Mouse (Mus musculus) CH12.LX (cell line): ENCODE measurements at regions not wholly inside any gene's neighbourhood (a gene's known extent, or its start where the extent isn't known, plus 50 kb on each side); places are given as distances from the start of the nearest gene placed in this dataset.

Experiments
- DNase-seq: peaks from one replicate; pipeline ENCODE4 v3.0.0-alpha.2; 2013; ENCODE audit errors: extremely low read depth
- H3K27ac ChIP-seq: 2 replicates; pipeline ENCODE4 v1.5.1; 2012; ENCODE audit warnings: low read depth, mild to moderate bottlenecking, control low read depth, moderate library complexity; ENCODE audit not compliant: insufficient read depth
- H3K27me3 ChIP-seq: replicated peaks from 2 replicates; pipeline ENCODE3; 2012; ENCODE audit warnings: inconsistent platforms
- H3K36me3 ChIP-seq, 2 experiments: replicated peaks in 1 of 2; 2 replicates each; pipeline versions ENCODE3 to v1.6.1; 2012; ENCODE audit warnings: inconsistent platforms in 1 of 2, low read length in 1 of 2, mild to moderate bottlenecking in 1 of 2, mixed read lengths in 1 of 2, moderate library complexity in 1 of 2; ENCODE audit not compliant: control insufficient read depth in 1 of 2, insufficient read depth in 1 of 2
- H3K4me1 ChIP-seq, 2 experiments: 2 replicates each; pipeline ENCODE4 v1.6.1; 2012; ENCODE audit warnings: inconsistent platforms in 1 of 2, moderate library complexity in 1 of 2; ENCODE audit not compliant: insufficient read depth in 2 of 2, control insufficient read depth in 1 of 2
- H3K4me2 ChIP-seq: 2 replicates; pipeline ENCODE4 v1.6.1; 2012; ENCODE audit warnings: low read depth, mild to moderate bottlenecking, control low read depth; ENCODE audit not compliant: poor library complexity, insufficient read depth, severe bottlenecking
- H3K4me3 ChIP-seq, 3 experiments: fragments of 150-350 bp in 1 of 3; sonication (generic) in 1 of 3; replicated peaks in 1 of 3; 2 replicates each; pipeline versions ENCODE3 to v1.5.1; 2011 to 2012; ENCODE audit warnings: low read depth in 2 of 3, low read length in 2 of 3, mild to moderate bottlenecking in 2 of 3, moderate library complexity in 2 of 3, control low read depth in 1 of 3, improper control_type of control experiment in 1 of 3, inconsistent platforms in 1 of 3, mixed read lengths in 1 of 3; ENCODE audit not compliant: poor library complexity in 1 of 3
- H3K79me2 ChIP-seq: replicated peaks from 2 replicates; pipeline ENCODE4 v1.6.1; 2012; ENCODE audit warnings: mild to moderate bottlenecking, moderate library complexity; ENCODE audit not compliant: control insufficient read depth, poor library complexity, insufficient read depth, severe bottlenecking; ENCODE audit errors: extremely low read depth
- H3K9ac ChIP-seq: 2 replicates; pipeline ENCODE4 v1.6.1; 2012; ENCODE audit warnings: low read depth, mild to moderate bottlenecking, control low read depth, moderate library complexity; ENCODE audit not compliant: insufficient read depth
- H3K9me3 ChIP-seq: replicated peaks from 2 replicates; pipeline ENCODE3; 2012; ENCODE audit warnings: low read length, inconsistent platforms, mixed read lengths
- BHLHE40 ChIP-seq: IDR thresholded peaks from 2 replicates; pipeline ENCODE4 v1.6.1; 2011; ENCODE audit warnings: mild to moderate bottlenecking, low read depth, low read length, improper control_type of control experiment
- ELF1 ChIP-seq: IDR thresholded peaks from 2 replicates; pipeline ENCODE4 v1.6.1; 2014; ENCODE audit warnings: low read depth, mild to moderate bottlenecking, inconsistent platforms, low read length, improper control_type of control experiment
- GABPA ChIP-seq: IDR thresholded peaks from 2 replicates; pipeline ENCODE4 v1.6.1; 2012; ENCODE audit warnings: low read depth, low read length, improper control_type of control experiment, inconsistent platforms; ENCODE audit not compliant: insufficient replicate concordance
- IRF4 ChIP-seq: IDR thresholded peaks from 2 replicates; pipeline ENCODE4 v1.6.1; 2014; ENCODE audit warnings: low read depth, mild to moderate bottlenecking, inconsistent platforms, low read length, improper control_type of control experiment
- JUN ChIP-seq: IDR thresholded peaks from 2 replicates; pipeline ENCODE4 v1.6.1; 2011; ENCODE audit warnings: low read depth, mild to moderate bottlenecking, low read length, improper control_type of control experiment, moderate library complexity; ENCODE audit not compliant: insufficient read depth
- JUND ChIP-seq: conservative IDR thresholded peaks from 2 replicates; pipeline ENCODE4 v1.6.1; 2011; ENCODE audit warnings: low read depth, low read length, improper control_type of control experiment
- MAZ ChIP-seq: IDR thresholded peaks from 2 replicates; pipeline ENCODE4 v1.6.1; 2012; ENCODE audit warnings: low read depth, mild to moderate bottlenecking, inconsistent platforms, low read length, improper control_type of control experiment, moderate library complexity
- MXI1 ChIP-seq: IDR thresholded peaks from 2 replicates; pipeline ENCODE4 v1.6.1; 2011; ENCODE audit warnings: mild to moderate bottlenecking, low read depth, low read length, improper control_type of control experiment
- MYC ChIP-seq: IDR thresholded peaks from 2 replicates; pipeline ENCODE4 v1.6.1; 2011; ENCODE audit warnings: low read depth, mild to moderate bottlenecking, improper control_type of control experiment, low read length
- NELFE ChIP-seq: IDR thresholded peaks from 2 replicates; pipeline ENCODE4 v1.6.1; 2011; ENCODE audit warnings: low read depth, low read length, improper control_type of control experiment
- PAX5 ChIP-seq: IDR thresholded peaks from 2 replicates; pipeline ENCODE4 v1.6.1; 2012; ENCODE audit warnings: low read length, inconsistent platforms, mixed read lengths
- POLR2A ChIP-seq: IDR thresholded peaks from 2 replicates; pipeline ENCODE4 v1.6.1; 2011; ENCODE audit warnings: low read depth, mild to moderate bottlenecking, improper control_type of control experiment, low read length
- RAD21 ChIP-seq: IDR thresholded peaks from 2 replicates; pipeline ENCODE4 v1.6.1; 2011; ENCODE audit warnings: low read depth, mild to moderate bottlenecking, low read length, improper control_type of control experiment, moderate library complexity
- RCOR1 ChIP-seq: conservative IDR thresholded peaks from 2 replicates; pipeline ENCODE4 v1.6.1; 2012; ENCODE audit warnings: low read depth, mild to moderate bottlenecking, inconsistent platforms, low read length, improper control_type of control experiment
- SIN3A ChIP-seq: IDR thresholded peaks from 2 replicates; pipeline ENCODE4 v1.6.1; 2012; ENCODE audit warnings: low read length, improper control_type of control experiment, inconsistent platforms
- SMC3 ChIP-seq: IDR thresholded peaks from 2 replicates; pipeline ENCODE4 v1.6.1; 2011; ENCODE audit warnings: low read depth, low read length, improper control_type of control experiment
- TCF12 ChIP-seq: IDR thresholded peaks from 2 replicates; pipeline ENCODE4 v1.6.1; 2014; ENCODE audit warnings: low read depth, mild to moderate bottlenecking, inconsistent platforms, low read length, improper control_type of control experiment
- ZKSCAN1 ChIP-seq: IDR thresholded peaks from 2 replicates; pipeline ENCODE4 v1.6.1; 2012; ENCODE audit warnings: low read depth, inconsistent platforms, low read length, improper control_type of control experiment, borderline replicate concordance
- ZMIZ1 ChIP-seq: IDR thresholded peaks from 2 replicates; pipeline ENCODE4 v1.6.1; 2012; ENCODE audit warnings: low read depth, mild to moderate bottlenecking, inconsistent platforms, low read length, improper control_type of control experiment
- ZNF384 ChIP-seq: IDR thresholded peaks from 2 replicates; pipeline ENCODE4 v1.6.1; 2012; ENCODE audit warnings: low read depth, low read length, improper control_type of control experiment, inconsistent platforms
- dilution Hi-C: fragments of 300-500 bp; cut with MboI; formaldehyde crosslinking; loops from 2 replicates; pipeline ENCODE4 v1.14.3; 2020; ENCODE audit warnings: low sequenced_read_pairs; ENCODE audit not compliant: extremely low pct_unique_long_range_greater_than_20kb, extremely low pct_ligation_motif_present
- in situ Hi-C: fragments of 300-500 bp; cut with MboI; formaldehyde crosslinking; loops from 3 replicates; pipeline ENCODE4 v1.14.3; 2019; ENCODE audit warnings: low sequenced_read_pairs, low pct_ligation_motif_present, low pct_unique_long_range_greater_than_20kb, mixed read lengths

DNA sequence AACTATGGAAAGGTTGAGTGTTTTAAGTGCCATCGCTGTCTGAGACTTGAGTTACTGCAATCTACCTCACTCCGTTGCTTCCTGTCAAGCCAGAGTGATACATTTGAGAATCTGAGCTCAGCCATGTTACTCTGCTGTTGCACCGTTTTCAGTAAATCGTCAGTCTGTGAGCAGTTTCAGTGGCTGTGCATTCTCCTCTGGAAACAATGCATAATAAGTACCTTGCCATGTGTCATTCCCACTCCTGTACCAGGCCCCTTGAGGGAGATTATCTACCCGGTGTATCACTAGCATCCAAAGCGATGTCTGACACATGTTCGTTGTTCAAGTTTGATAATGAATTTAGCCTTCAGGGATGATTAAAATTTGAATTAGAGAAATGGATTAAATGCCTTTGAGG is 280.6 kb downstream of the Vgll3 start:
- no peak overlapping the region for H3K9ac ChIP-seq
- no peak overlapping the region for H3K4me3 ChIP-seq
- no peak overlapping the region for H3K27ac ChIP-seq
- TF ChIP-seq SMC3 (no peak), ZMIZ1 (no peak), ZKSCAN1 (no peak), JUN (no peak), PAX5 (no peak), MXI1 (no peak), NELFE (no peak), JUND (no peak), GABPA (no peak), RCOR1 (no peak), MYC (no peak), SIN3A (no peak), MAZ (no peak)
- H3K4me2 ChIP-seq = no peak overlapping the region
- no peaks in the 10 kb centered on the region for H3K27me3 ChIP-seq
- in situ Hi-C loops = no loop called here
- H3K79me2 ChIP-seq = no peaks in the 10 kb centered on the region
- no peaks in the 10 kb centered on the region for H3K36me3 ChIP-seq
- no peak for DNase-seq
- H3K4me1 ChIP-seq = no peaks in the 10 kb centered on the region
- dilution Hi-C loops = no loop called here
- peaks cover 36% of the 10 kb centered on the region for H3K9me3 ChIP-seq

DNA sequence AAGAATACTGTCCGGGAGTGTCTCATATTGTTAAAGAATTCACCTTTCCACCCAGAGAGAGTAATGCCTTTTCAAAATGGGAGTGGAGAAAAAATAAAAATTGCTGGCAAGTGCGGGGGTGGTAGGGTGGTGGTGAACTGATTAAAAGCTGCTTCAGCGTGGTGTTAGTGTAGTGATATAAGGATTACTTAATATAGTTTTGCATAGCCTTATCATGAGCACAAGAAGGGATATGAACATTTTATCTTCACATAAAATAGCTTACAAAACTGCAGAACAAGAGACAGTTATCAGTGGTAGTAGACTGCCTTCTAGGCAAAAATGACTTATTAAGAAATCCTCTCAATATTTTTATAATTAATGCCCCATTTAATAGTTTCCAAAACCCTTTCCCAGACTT is 302.9 kb downstream of the Vgll3 start:
- Histone ChIP-seq H3K4me3 (no peak overlapping the region), H3K27me3 (no peaks in the 10 kb centered on the region), H3K9ac (no peak overlapping the region), H3K79me2 (no peaks in the 10 kb centered on the region), H3K4me2 (no peak overlapping the region), H3K9me3 (peaks cover 47% of the 10 kb centered on the region), H3K27ac (no peak overlapping the region), H3K4me1 (no peaks in the 10 kb centered on the region), H3K36me3 (no peaks in the 10 kb centered on the region)
- DNase-seq = no peak
- dilution Hi-C loops = no loop called here
- TF ChIP-seq MYC (no peak), BHLHE40 (no peak), IRF4 (no peak), TCF12 (no peak), ZMIZ1 (no peak), JUN (no peak), ZNF384 (no peak), POLR2A (no peak), SMC3 (no peak), RCOR1 (no peak), MXI1 (no peak), ELF1 (no peak), RAD21 (no peak)
- in situ Hi-C loops = no loop called here
